Mouse (Mus musculus) cerebellum, adult 2 months (tissue): Measurements from ENCODE around the gene Dact3.

Source experiments
- CTCF ChIP-seq: fragments of 200-500 bp; IDR thresholded peaks from 2 replicates; pipeline ENCODE4 v1.5.1; 2011; ENCODE audit warnings: low read depth, mild to moderate bottlenecking, control low read depth, low read length, moderate library complexity, borderline replicate concordance; ENCODE audit not compliant: insufficient read depth
- POLR2A ChIP-seq: fragments of 200-500 bp; IDR thresholded peaks from 2 replicates; pipeline ENCODE4 v1.6.1; 2011; ENCODE audit warnings: low read length, control low read depth, borderline replicate concordance; ENCODE audit not compliant: insufficient read depth

DNA sequence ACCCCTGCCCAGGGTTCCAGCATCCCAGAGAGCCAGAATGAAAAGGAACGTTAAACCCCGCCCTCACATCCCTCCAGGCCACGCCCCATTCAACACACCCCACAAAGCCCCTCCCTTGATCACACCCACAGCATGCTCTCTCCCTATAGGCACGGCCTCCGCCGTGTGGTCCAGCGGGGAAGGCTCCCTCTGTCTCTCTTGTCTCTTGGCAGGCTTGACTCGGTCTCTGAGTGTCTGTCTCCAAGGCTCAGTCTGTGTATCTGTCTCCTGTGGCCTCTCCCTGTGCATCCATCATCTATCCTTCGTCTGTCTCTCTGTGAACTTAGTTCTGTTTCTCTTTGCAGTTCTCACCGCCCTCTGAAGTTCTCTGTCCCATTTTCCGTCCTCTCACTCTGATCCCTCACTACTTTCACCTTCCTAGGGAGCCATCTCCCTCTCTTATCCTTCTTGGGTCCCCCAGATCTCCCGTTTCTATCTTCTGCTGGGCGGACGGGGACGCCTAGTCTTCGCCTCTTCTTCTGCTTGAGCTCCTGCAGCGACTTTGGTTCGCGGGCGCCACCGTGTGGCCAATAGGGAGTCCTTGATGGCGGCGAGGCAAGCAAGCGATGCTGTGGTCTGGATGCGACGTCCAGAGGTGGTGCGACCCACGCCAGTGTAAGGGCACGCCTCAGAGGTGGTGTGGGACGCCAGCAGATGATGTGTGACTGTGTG is 16.7 kb downstream of the Dact3 start, which contains the start of gene Gng8:
- TF ChIP-seq POLR2A, result no peak
- TF ChIP-seq CTCF, result peak; percentile 81
